Mouse (Mus musculus): ENCODE measurements at regions not wholly inside any gene's neighbourhood (a gene's known extent, or its start where the extent isn't known, plus 50 kb on each side); places are given as distances from the start of the nearest gene placed in this dataset.

DNA sequence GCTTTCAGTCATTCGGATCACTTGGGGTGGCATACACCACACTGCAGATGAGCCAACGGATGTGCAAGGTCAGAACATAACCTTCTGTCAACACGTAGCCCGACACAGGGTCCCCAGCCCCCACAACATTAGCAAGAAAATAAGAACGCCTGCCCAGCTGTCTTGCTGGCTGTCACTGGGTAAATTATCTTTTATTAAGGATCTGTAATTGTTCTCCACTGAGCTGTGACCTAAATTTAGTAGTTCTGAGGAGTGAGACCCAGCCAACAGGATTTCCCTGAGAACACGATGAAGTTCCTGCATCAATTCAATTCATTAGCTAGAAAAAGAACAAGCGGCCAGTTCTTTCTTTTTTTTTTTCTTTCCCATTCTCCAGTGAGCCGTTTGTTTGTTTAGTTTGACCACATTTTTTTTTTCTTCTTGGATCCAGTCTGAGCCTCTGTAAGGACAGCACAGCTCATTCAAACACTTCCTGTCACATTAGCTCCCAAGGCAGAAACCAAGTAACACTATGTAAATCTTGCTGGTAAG lies 472.5 kb upstream of the A1bg start:
- Histone ChIP-seq H3K4me1 (replicated peaks; ENCODE audit: control insufficient read depth, insufficient read depth) (no peaks in the 10 kb centered on the region), H3K27me3 (ENCODE audit: control insufficient read depth, insufficient read depth, low read length) (no peaks in the 10 kb centered on the region), H3K36me3 (ENCODE audit: control insufficient read depth, insufficient read depth, low read length) (no peaks in the 10 kb centered on the region), H3K9ac (ENCODE audit: low read length) (no peak overlapping the region), H3K27ac (replicated peaks) (no peak overlapping the region), H3K4me3 (ENCODE audit: low read depth, low read length) (no peak overlapping the region), H3K4me2 (replicated peaks; ENCODE audit: low read depth) (no peak overlapping the region), H3K9me3 (ENCODE audit: control insufficient read depth, low read length) (no peaks in the 10 kb centered on the region)
- WGBS: 19% methylated on average over 8 of the region's 8 CpGs
- TF ChIP-seq CTCF (IDR thresholded peaks at IDR 0.05; ENCODE audit: low read depth): no peak
- TF ChIP-seq EP300 (optimal IDR thresholded peaks at IDR 0.05): no peak
- peak; percentile 12 for DNase-seq (ENCODE audit: low spot score)
- no peak for ATAC-seq (ENCODE audit: low FRiP score, low TSS enrichment)

GRCm38 (mm10) chr15:61380666-61381065 lies 457.9 kb upstream of the A1bg start:
- Histone ChIP-seq H3K27ac (replicated peaks) (no peak overlapping the region), H3K27me3 (ENCODE audit: control insufficient read depth, insufficient read depth, low read length) (no peaks in the 10 kb centered on the region), H3K4me1 (replicated peaks; ENCODE audit: control insufficient read depth, insufficient read depth) (no peaks in the 10 kb centered on the region), H3K4me2 (replicated peaks; ENCODE audit: low read depth) (no peak overlapping the region), H3K36me3 (ENCODE audit: control insufficient read depth, insufficient read depth, low read length) (no peaks in the 10 kb centered on the region), H3K9me3 (ENCODE audit: control insufficient read depth, low read length) (no peaks in the 10 kb centered on the region), H3K9ac (ENCODE audit: low read length) (no peak overlapping the region), H3K4me3 (ENCODE audit: low read depth, low read length) (no peak overlapping the region)
- TF ChIP-seq EP300 (optimal IDR thresholded peaks at IDR 0.05) (no peak), CTCF (IDR thresholded peaks at IDR 0.05; ENCODE audit: low read depth) (no peak)
- no peak for DNase-seq (ENCODE audit: low spot score)
- ATAC-seq (ENCODE audit: low FRiP score, low TSS enrichment): no peak
- 70% methylated on average over 3 of the region's 3 CpGs for WGBS

DNA sequence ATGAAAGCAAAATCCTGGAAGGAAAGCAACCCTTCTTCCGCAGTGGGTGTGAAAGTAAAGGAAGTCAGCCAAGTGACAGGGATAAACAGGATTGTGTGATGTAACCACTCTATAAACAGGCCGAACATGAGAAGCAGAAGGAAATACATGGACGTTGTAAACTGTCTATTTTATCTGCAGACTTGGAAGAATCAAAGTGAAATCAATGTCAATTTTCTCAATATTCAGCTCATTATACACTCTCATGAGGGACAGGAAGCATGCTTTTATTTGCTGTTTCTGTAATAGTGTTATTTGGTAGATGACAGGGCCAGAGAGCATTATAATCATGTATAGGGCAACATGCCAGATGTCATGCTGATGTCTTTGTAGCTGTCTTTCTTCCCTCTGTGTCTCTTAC lies 443.5 kb upstream of the A1bg start:
- 43% methylated on average over 3 of the region's 3 CpGs for WGBS
- Histone ChIP-seq H3K4me3 (ENCODE audit: low read depth, low read length) (no peak overlapping the region), H3K4me2 (replicated peaks; ENCODE audit: low read depth) (no peak overlapping the region), H3K27ac (replicated peaks) (no peak overlapping the region), H3K36me3 (ENCODE audit: control insufficient read depth, insufficient read depth, low read length) (no peaks in the 10 kb centered on the region), H3K4me1 (replicated peaks; ENCODE audit: control insufficient read depth, insufficient read depth) (no peaks in the 10 kb centered on the region), H3K9ac (ENCODE audit: low read length) (no peak overlapping the region), H3K9me3 (ENCODE audit: control insufficient read depth, low read length) (no peaks in the 10 kb centered on the region), H3K27me3 (ENCODE audit: control insufficient read depth, insufficient read depth, low read length) (no peaks in the 10 kb centered on the region)
- TF ChIP-seq EP300 (optimal IDR thresholded peaks at IDR 0.05) (no peak), CTCF (IDR thresholded peaks at IDR 0.05; ENCODE audit: low read depth) (no peak)
- DNase-seq (ENCODE audit: low spot score): no peak
- no peak for ATAC-seq (ENCODE audit: low FRiP score, low TSS enrichment)

GRCm38 (mm10) chr15:61365511-61365910 lies 442.7 kb upstream of the A1bg start:
- no peak for DNase-seq (ENCODE audit: low spot score)
- Histone ChIP-seq H3K4me1 (replicated peaks; ENCODE audit: control insufficient read depth, insufficient read depth) (no peaks in the 10 kb centered on the region), H3K4me2 (replicated peaks; ENCODE audit: low read depth) (no peak overlapping the region), H3K9me3 (ENCODE audit: control insufficient read depth, low read length) (no peaks in the 10 kb centered on the region), H3K27ac (replicated peaks) (no peak overlapping the region), H3K9ac (ENCODE audit: low read length) (no peak overlapping the region), H3K4me3 (ENCODE audit: low read depth, low read length) (no peak overlapping the region), H3K36me3 (ENCODE audit: control insufficient read depth, insufficient read depth, low read length) (no peaks in the 10 kb centered on the region), H3K27me3 (ENCODE audit: control insufficient read depth, insufficient read depth, low read length) (no peaks in the 10 kb centered on the region)
- no peak for TF ChIP-seq CTCF (IDR thresholded peaks at IDR 0.05; ENCODE audit: low read depth)
- no peak for TF ChIP-seq EP300 (optimal IDR thresholded peaks at IDR 0.05)
- WGBS: 87% methylated on average over 5 of the region's 5 CpGs
- no peak for ATAC-seq (ENCODE audit: low FRiP score, low TSS enrichment)

DNA sequence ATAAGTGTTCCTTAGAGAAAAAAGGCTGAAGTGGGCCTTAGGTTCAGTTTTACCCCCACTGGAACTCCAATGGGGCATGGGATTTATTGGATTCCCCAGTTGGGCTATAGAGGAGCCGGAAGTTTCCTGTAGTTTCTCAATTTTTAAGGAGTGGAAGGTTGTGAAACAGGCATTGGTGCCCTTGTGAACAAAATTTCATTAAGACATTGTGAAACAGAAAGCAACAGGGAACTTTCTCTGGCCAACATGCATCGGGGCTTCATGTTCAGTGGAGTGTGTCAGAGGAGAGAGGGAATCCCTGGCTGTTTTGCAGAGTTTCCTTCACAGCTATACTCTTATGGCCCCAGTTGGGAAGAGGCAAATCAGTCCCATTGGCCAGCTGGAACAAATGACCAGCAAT lies 441.6 kb upstream of the A1bg start:
- Histone ChIP-seq H3K9me3 (ENCODE audit: control insufficient read depth, low read length) (no peaks in the 10 kb centered on the region), H3K9ac (ENCODE audit: low read length) (no peak overlapping the region), H3K36me3 (ENCODE audit: control insufficient read depth, insufficient read depth, low read length) (no peaks in the 10 kb centered on the region), H3K27me3 (ENCODE audit: control insufficient read depth, insufficient read depth, low read length) (no peaks in the 10 kb centered on the region), H3K4me2 (replicated peaks; ENCODE audit: low read depth) (no peak overlapping the region), H3K4me1 (replicated peaks; ENCODE audit: control insufficient read depth, insufficient read depth) (no peaks in the 10 kb centered on the region), H3K4me3 (ENCODE audit: low read depth, low read length) (no peak overlapping the region), H3K27ac (replicated peaks) (no peak overlapping the region)
- 85% methylated on average over 2 of the region's 2 CpGs for WGBS
- DNase-seq (ENCODE audit: low spot score): no peak
- no peak for TF ChIP-seq CTCF (IDR thresholded peaks at IDR 0.05; ENCODE audit: low read depth)
- TF ChIP-seq EP300 (optimal IDR thresholded peaks at IDR 0.05): no peak
- no peak for ATAC-seq (ENCODE audit: low FRiP score, low TSS enrichment)

GRCm38 (mm10) chr15:61361254-61361653 lies 438.4 kb upstream of the A1bg start:
- Histone ChIP-seq H3K4me1 (replicated peaks; ENCODE audit: control insufficient read depth, insufficient read depth) (no peaks in the 10 kb centered on the region), H3K4me2 (replicated peaks; ENCODE audit: low read depth) (no peak overlapping the region), H3K9ac (ENCODE audit: low read length) (no peak overlapping the region), H3K36me3 (ENCODE audit: control insufficient read depth, insufficient read depth, low read length) (no peaks in the 10 kb centered on the region), H3K27ac (replicated peaks) (no peak overlapping the region), H3K27me3 (ENCODE audit: control insufficient read depth, insufficient read depth, low read length) (no peaks in the 10 kb centered on the region), H3K4me3 (ENCODE audit: low read depth, low read length) (no peak overlapping the region), H3K9me3 (ENCODE audit: control insufficient read depth, low read length) (no peaks in the 10 kb centered on the region)
- TF ChIP-seq CTCF (IDR thresholded peaks at IDR 0.05; ENCODE audit: low read depth) (no peak), EP300 (optimal IDR thresholded peaks at IDR 0.05) (no peak)
- WGBS: 81% methylated on average over 3 of the region's 3 CpGs
- no peak for DNase-seq (ENCODE audit: low spot score)
- ATAC-seq (ENCODE audit: low FRiP score, low TSS enrichment): no peak

Data from stomach, postnatal 0 days (tissue).